Mouse (Mus musculus) kidney, embryonic 14.5 days (tissue): ENCODE measurements at regions not wholly inside any gene's neighbourhood (a gene's known extent, or its start where the extent isn't known, plus 50 kb on each side); places are given as distances from the start of the nearest gene placed in this dataset.

ENCODE experiments used
- ATAC-seq: fragments of 200-750 bp; cut with Nextera tagmentation; 2 replicates; pipeline ENCODE4 v1.8.0; 2017; ENCODE audit warnings: moderate number of reproducible peaks, mild to moderate bottlenecking, moderate TSS enrichment, moderate library complexity; ENCODE audit not compliant: low FRiP score, low TSS enrichment
- H3K27ac ChIP-seq: fragments of 300-500 bp; sonication (generic); 2 replicates; pipeline ENCODE4 v1.5.1; 2014; ENCODE audit warnings: low read depth, mild to moderate bottlenecking, low read length, moderate library complexity, mixed read lengths
- H3K27me3 ChIP-seq: fragments of 300-500 bp; sonication (generic); 2 replicates; pipeline ENCODE4 v1.6.1; 2014; ENCODE audit warnings: mild to moderate bottlenecking, low read length; ENCODE audit not compliant: control insufficient read depth, insufficient read depth
- H3K36me3 ChIP-seq: fragments of 300-500 bp; sonication (generic); 2 replicates; pipeline ENCODE4 v1.6.1; 2014; ENCODE audit warnings: low read length, mixed read lengths; ENCODE audit not compliant: control insufficient read depth, insufficient read depth
- H3K4me1 ChIP-seq: fragments of 300-500 bp; sonication (generic); 2 replicates; pipeline ENCODE4 v1.6.1; 2014; ENCODE audit warnings: low read length, mixed read lengths; ENCODE audit not compliant: control insufficient read depth, insufficient read depth
- H3K4me2 ChIP-seq: fragments of 300-500 bp; sonication (generic); replicated peaks from 2 replicates; pipeline ENCODE4 v1.6.1; 2014; ENCODE audit warnings: low read depth, mild to moderate bottlenecking, low read length
- H3K4me3 ChIP-seq: fragments of 300-500 bp; sonication (generic); 2 replicates; pipeline ENCODE4 v1.5.1; 2014; ENCODE audit warnings: mild to moderate bottlenecking, low read length
- H3K9ac ChIP-seq: fragments of 300-500 bp; sonication (generic); 2 replicates; pipeline ENCODE4 v1.6.1; 2014; ENCODE audit warnings: low read depth, mild to moderate bottlenecking, low read length, moderate library complexity
- H3K9me3 ChIP-seq: fragments of 300-500 bp; sonication (generic); 2 replicates; pipeline ENCODE4 v1.6.1; 2016; ENCODE audit warnings: low read length; ENCODE audit not compliant: control insufficient read depth
- WGBS: fragments of 180-500 bp; shearing (Covaris S2); extraction: QIAGEN DNeasy Blood & Tissue Kit; methylation state at CpG from one replicate; pipeline ENCODE4 v1.1.7; 2014; 5-methylcytosine and 5-hydroxymethylcytosine counted together

DNA sequence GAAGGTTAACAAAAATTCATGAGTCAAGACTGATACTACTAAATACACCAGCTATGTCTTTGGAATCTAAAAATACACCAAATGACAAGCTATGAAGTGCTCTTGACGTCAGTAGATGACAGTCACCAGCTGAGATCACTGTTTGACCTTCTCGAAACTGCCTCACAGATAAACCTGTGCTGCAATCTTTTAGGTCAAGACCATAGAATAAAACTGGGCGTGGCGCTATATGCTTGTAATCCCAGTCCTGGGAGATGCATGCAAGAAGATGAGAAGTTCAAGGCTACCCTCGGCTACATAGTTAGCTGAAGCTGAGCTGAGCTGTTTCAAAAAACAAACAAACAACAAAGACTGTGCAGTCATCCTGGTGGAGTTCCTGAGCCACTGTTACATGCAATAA lies 226.7 kb downstream of the Nfkbiz start:
- no peak overlapping the region for H3K4me2 ChIP-seq
- H3K4me3 ChIP-seq: no peak overlapping the region
- H3K36me3 ChIP-seq: no peaks in the 10 kb centered on the region
- no peak overlapping the region for H3K9ac ChIP-seq
- no peaks in the 10 kb centered on the region for H3K27me3 ChIP-seq
- no peak overlapping the region for H3K27ac ChIP-seq
- no peak for ATAC-seq
- no peaks in the 10 kb centered on the region for H3K4me1 ChIP-seq
- WGBS: 88% methylated on average over 5 of the region's 5 CpGs
- no peaks in the 10 kb centered on the region for H3K9me3 ChIP-seq

DNA sequence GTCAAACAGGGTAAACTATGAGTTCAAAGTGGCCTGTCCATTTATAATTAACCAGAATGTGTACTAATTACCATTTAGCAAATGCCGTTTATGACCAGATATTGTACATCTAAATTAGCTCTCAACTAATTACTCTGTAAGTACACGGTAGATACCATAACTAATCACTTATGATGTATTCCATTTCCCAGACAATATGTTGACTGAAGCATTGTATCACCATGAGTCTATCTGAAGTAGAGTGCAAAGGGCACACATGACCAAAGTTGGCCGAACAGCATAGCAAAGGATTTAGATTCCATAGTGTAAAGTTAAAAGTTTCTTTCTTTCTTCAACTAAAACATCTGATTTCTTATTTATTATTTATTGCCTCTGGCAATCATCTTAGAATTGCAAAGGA lies 227.5 kb downstream of the Nfkbiz start:
- no peaks in the 10 kb centered on the region for H3K36me3 ChIP-seq
- no peak overlapping the region for H3K4me2 ChIP-seq
- 75% methylated on average over 3 of the region's 3 CpGs for WGBS
- no peaks in the 10 kb centered on the region for H3K27me3 ChIP-seq
- no peaks in the 10 kb centered on the region for H3K4me1 ChIP-seq
- H3K4me3 ChIP-seq: no peak overlapping the region
- no peak overlapping the region for H3K9ac ChIP-seq
- H3K27ac ChIP-seq: no peak overlapping the region
- no peak for ATAC-seq
- no peaks in the 10 kb centered on the region for H3K9me3 ChIP-seq

DNA sequence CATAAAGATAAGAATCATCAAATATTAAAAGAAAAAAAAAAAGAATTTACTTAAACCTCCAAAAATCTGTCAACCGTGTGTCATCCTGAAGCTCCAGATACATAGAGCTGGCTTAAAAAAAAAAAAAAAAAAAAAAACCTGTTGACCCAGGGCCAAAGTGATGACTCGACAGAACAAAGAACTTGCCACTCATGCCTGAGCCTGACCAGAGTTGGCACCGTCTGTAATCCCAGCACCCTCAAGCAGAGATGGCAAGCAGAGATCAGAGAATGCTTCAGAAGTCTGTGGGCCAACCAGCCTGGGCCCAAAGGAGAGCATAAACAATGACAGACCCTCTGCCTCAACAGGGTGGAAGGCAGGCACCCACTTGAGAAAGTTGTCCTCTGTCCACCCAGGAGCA lies 230.3 kb downstream of the Nfkbiz start:
- H3K4me3 ChIP-seq: no peak overlapping the region
- H3K36me3 ChIP-seq: no peaks in the 10 kb centered on the region
- 87% methylated on average over 3 of the region's 3 CpGs for WGBS
- no peak overlapping the region for H3K27ac ChIP-seq
- no peaks in the 10 kb centered on the region for H3K27me3 ChIP-seq
- no peak overlapping the region for H3K4me2 ChIP-seq
- ATAC-seq: no peak
- H3K4me1 ChIP-seq: no peaks in the 10 kb centered on the region
- no peak overlapping the region for H3K9ac ChIP-seq
- H3K9me3 ChIP-seq: no peaks in the 10 kb centered on the region

DNA sequence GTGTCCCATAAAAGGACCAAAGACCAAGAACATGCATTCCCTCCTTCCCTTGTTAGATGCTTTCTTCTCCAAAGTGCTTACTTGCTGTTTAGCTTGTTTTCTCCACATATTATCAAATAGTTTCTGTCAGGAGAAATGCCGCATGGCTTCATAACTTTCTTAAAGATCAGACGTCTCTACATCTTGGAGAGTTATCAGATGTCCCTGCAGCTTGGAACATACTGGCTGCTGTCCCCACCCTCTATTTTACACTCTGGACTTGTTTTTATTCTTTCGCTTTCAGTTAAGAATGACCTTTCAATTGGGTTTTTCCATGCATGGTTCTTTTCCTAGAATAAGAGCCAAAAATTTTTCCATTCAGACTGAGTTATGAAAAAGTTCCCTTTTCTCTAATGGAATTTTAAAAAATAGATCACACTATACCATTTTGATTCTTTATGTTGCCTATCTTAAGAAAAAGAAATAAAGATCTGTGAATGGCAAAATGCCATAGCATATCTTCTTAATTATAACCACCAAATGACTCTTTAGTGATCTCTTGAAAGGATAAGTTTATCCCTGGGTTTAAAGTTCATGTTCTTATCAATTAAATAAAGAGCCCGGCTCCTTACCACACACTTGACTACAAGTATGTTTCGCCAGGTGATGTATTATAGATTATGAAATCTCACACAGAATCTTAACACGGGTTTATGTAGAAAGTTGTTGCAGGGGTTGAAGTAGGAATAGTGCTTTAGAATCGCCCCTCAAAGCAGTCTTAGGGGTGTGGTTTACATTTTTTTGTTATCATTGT lies 232.1 kb downstream of the Nfkbiz start:
- no peaks in the 10 kb centered on the region for H3K27me3 ChIP-seq
- no peaks in the 10 kb centered on the region for H3K4me1 ChIP-seq
- no peak overlapping the region for H3K9ac ChIP-seq
- H3K9me3 ChIP-seq: no peaks in the 10 kb centered on the region
- WGBS: 87% methylated on average over 7 of the region's 7 CpGs
- H3K4me3 ChIP-seq: no peak overlapping the region
- no peak overlapping the region for H3K4me2 ChIP-seq
- H3K27ac ChIP-seq: no peak overlapping the region
- ATAC-seq: no peak
- H3K36me3 ChIP-seq: no peaks in the 10 kb centered on the region

DNA sequence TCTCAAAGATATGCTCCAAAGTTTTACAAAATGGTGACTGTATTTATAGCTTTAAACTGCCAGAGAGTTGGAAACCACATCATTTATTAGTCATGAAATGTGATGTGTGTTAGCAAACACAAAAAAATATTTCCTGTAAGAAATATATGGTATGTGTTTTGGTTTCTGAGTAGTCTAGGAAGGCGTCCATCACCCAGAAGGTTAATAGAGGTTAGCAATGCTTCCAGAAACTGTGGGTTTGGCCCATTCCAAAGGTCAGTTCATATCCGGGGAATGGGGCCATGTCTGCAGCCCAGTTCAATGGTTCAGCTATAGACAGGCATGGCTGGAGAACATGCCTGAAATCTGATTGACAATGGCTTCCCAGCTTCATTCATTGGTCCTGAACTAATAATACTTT lies 235.1 kb downstream of the Nfkbiz start:
- 59% methylated on average over 2 of the region's 2 CpGs for WGBS

DNA sequence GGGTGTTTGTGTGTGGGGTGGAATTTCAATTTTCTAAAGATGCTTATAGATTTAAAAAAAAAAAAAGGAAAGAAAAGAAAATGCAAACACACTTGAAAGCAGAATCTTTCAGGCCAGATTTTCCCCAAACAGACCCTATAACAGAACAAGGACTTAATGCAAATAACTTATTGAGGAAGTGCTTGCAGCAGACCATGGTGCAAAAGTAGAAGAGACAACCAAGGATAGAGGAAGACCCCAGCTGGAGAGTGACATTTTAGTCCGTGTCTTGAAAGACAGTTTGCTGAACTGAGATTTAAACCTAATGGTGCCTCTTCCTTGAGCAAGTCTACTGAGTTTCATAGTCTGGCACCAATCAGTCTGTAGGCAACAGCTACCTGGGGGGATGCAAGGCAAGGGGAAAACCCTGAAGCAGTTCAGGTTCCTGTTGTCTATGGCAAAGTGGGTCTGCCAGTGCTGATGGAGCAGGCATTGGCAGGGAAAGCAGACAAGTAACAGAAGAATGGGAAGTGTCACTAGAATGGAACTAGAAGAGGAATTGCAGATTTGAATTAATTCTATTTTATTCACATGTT lies 249.2 kb downstream of the Nfkbiz start:
- H3K4me3 ChIP-seq: no peak overlapping the region
- H3K4me1 ChIP-seq: no peaks in the 10 kb centered on the region
- no peak overlapping the region for H3K27ac ChIP-seq
- H3K9ac ChIP-seq: no peak overlapping the region
- H3K27me3 ChIP-seq: no peaks in the 10 kb centered on the region
- 77% methylated on average over 1 of the region's 1 CpGs for WGBS
- H3K36me3 ChIP-seq: no peaks in the 10 kb centered on the region
- H3K4me2 ChIP-seq: no peak overlapping the region
- ATAC-seq: no peak
- no peaks in the 10 kb centered on the region for H3K9me3 ChIP-seq

More for the DNA sequence above, 235.1 kb downstream of the Nfkbiz start:
- Histone ChIP-seq H3K9ac (no peak overlapping the region), H3K4me3 (no peak overlapping the region), H3K4me2 (no peak overlapping the region), H3K27ac (no peak overlapping the region), H3K4me1 (no peaks in the 10 kb centered on the region), H3K9me3 (no peaks in the 10 kb centered on the region), H3K36me3 (no peaks in the 10 kb centered on the region), H3K27me3 (no peaks in the 10 kb centered on the region)
- ATAC-seq: no peak

DNA sequence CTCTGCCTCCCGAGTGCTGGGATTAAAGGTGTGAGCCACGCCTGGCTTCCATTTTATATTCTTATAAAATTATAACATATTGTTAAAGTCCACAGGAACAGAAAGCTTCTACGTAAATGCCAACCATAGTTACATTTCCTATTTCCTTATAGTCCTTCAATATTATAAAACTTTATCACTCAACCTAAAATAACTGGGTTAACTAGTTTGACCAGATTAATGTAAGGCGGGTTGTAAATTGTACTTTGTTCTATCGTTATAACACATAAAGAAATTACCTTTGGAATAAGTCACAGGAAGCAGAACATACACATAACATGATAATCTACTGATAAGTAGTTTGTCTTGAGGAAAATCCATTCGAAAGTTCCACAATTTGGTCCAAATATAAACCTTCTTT lies 251.6 kb downstream of the Nfkbiz start:
- H3K4me3 ChIP-seq: no peak overlapping the region
- no peaks in the 10 kb centered on the region for H3K36me3 ChIP-seq
- H3K27ac ChIP-seq: no peak overlapping the region
- no peaks in the 10 kb centered on the region for H3K27me3 ChIP-seq
- H3K4me1 ChIP-seq: no peaks in the 10 kb centered on the region
- no peaks in the 10 kb centered on the region for H3K9me3 ChIP-seq
- H3K9ac ChIP-seq: no peak overlapping the region
- no peak for ATAC-seq
- no peak overlapping the region for H3K4me2 ChIP-seq
- WGBS: 93% methylated on average over 6 of the region's 6 CpGs

DNA sequence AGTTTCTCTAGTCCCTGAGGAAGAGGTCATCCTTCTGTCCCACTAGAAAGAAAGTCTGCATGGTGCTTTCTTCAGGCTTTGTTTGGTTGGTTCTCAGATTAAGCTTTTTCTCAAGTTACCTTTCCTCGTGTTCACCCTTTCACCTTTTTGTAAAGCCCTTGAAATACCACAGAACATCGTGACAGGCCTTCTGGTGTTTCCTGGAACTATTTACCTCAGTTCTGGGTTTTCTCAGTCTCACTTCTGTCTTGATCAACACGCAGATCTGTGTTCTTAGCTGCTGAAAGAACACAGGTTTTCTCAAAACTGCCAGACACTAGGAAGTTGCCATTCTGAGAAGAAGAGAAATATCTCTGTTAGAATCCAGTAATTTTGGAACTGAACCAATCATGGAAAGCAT lies 255.8 kb downstream of the Nfkbiz start:
- Histone ChIP-seq H3K4me2 (no peak overlapping the region), H3K4me3 (no peak overlapping the region), H3K9me3 (no peaks in the 10 kb centered on the region), H3K27ac (no peak overlapping the region), H3K36me3 (no peaks in the 10 kb centered on the region), H3K27me3 (no peaks in the 10 kb centered on the region), H3K9ac (no peak overlapping the region), H3K4me1 (no peaks in the 10 kb centered on the region)
- no peak for ATAC-seq
- 66% methylated on average over 3 of the region's 3 CpGs for WGBS

DNA sequence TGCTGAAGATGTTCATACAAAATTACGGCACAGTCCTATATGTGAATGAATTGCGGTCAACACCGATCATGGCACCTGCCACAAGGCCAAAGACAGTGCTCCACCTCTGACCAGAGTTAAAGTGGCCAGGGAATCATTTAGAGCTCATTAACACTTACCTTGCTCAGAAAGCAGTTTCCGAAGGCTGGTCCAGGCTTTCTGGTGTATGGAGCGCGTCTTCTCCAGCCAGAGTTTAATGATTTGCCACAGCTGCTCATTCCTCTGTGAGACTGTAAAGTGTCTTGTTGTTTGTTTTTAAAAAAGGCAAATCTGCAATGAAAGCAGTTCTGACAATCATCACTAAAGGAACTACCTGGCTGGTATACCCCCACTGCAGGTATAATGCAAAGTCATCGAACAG lies 256.7 kb downstream of the Nfkbiz start:
- no peak for ATAC-seq
- H3K4me3 ChIP-seq: no peak overlapping the region
- no peaks in the 10 kb centered on the region for H3K36me3 ChIP-seq
- no peaks in the 10 kb centered on the region for H3K4me1 ChIP-seq
- H3K9ac ChIP-seq: no peak overlapping the region
- no peak overlapping the region for H3K4me2 ChIP-seq
- H3K27me3 ChIP-seq: no peaks in the 10 kb centered on the region
- H3K27ac ChIP-seq: no peak overlapping the region
- no peaks in the 10 kb centered on the region for H3K9me3 ChIP-seq
- WGBS: 84% methylated on average over 7 of the region's 7 CpGs
